Mouse (Mus musculus) lung, postnatal 0 days (tissue): ENCODE results near the gene Ttc30a2. TPM values are rescaled to one million over a fixed set of nuclear protein-coding genes. Genes with fewer than 3 reads are reported as not detected.
"Not testable (repeated sequence)": the region's sequence is repeated elsewhere in the genome, so short reads cannot be mapped to it uniquely, and the experiment has no call there.

Experiments used
- ATAC-seq: fragments of 200-750 bp; cut with Nextera tagmentation; 2 replicates; pipeline ENCODE4 v1.8.0; 2017; ENCODE audit warnings: moderate library complexity
- DNase-seq: peaks from one replicate; pipeline ENCODE4 v3.0.0-alpha.2; 2016; ENCODE audit warnings: low spot score
- H3K27ac ChIP-seq: fragments of 300-500 bp; sonication (generic); 2 replicates; pipeline ENCODE4 v1.5.1; 2014; ENCODE audit warnings: antibody characterized with exemption, mild to moderate bottlenecking, low read length, mixed read lengths
- H3K27me3 ChIP-seq: fragments of 300-500 bp; sonication (generic); replicated peaks from 2 replicates; pipeline ENCODE4 v1.6.1; 2014; ENCODE audit warnings: low read length, mixed read lengths; ENCODE audit not compliant: insufficient read depth
- H3K36me3 ChIP-seq: fragments of 300-500 bp; sonication (generic); 2 replicates; pipeline ENCODE4 v1.6.1; 2014; ENCODE audit warnings: low read length, mixed read lengths; ENCODE audit not compliant: insufficient read depth
- H3K4me1 ChIP-seq: fragments of 300-500 bp; sonication (generic); 2 replicates; pipeline ENCODE4 v1.6.1; 2014; ENCODE audit warnings: antibody characterized with exemption, low read depth, low read length, mixed read lengths; ENCODE audit not compliant: insufficient read depth
- H3K4me2 ChIP-seq: fragments of 300-500 bp; sonication (generic); replicated peaks from 2 replicates; pipeline ENCODE4 v1.6.1; 2014; ENCODE audit warnings: low read depth, mild to moderate bottlenecking, low read length, moderate library complexity, mixed read lengths
- H3K4me3 ChIP-seq: fragments of 300-500 bp; sonication (generic); 2 replicates; pipeline ENCODE4 v1.5.1; 2014; ENCODE audit warnings: low read depth, low read length
- H3K9ac ChIP-seq: fragments of 300-500 bp; sonication (generic); replicated peaks from 2 replicates; pipeline ENCODE4 v1.6.1; 2014; ENCODE audit warnings: low read depth, mild to moderate bottlenecking
- H3K9me3 ChIP-seq: fragments of 300-500 bp; sonication (generic); 2 replicates; pipeline ENCODE4 v1.6.1; 2016; ENCODE audit warnings: low read length, mixed read lengths
- CTCF ChIP-seq: IDR thresholded peaks from 2 replicates; pipeline ENCODE4 v1.5.1; 2016; ENCODE audit warnings: antibody characterized with exemption, mild to moderate bottlenecking
- EP300 ChIP-seq: IDR thresholded peaks from 2 replicates; pipeline ENCODE4 v1.6.1; 2016; ENCODE audit warnings: antibody characterized with exemption, mild to moderate bottlenecking, control low read depth
- WGBS: fragments of 180-500 bp; shearing (Covaris S2); extraction: QIAGEN DNeasy Blood & Tissue Kit; methylation state at CpG from one replicate; pipeline ENCODE4 v1.1.7; 2014; 5-methylcytosine and 5-hydroxymethylcytosine counted together
- polyA plus RNA-seq: library from polyadenylated mRNA; unstranded; fragments of >200 nt; fragmentation: Nextera tagmentation; extraction: Ambion mirVana; gene quantifications from 2 replicates; pipeline ENCODE4 v1.2.1, GENCODE M21; 2015

Gene Ttc30a2
- polyA plus RNA-seq, 1 experiment from 2014 or later: 0.25 TPM

DNA sequence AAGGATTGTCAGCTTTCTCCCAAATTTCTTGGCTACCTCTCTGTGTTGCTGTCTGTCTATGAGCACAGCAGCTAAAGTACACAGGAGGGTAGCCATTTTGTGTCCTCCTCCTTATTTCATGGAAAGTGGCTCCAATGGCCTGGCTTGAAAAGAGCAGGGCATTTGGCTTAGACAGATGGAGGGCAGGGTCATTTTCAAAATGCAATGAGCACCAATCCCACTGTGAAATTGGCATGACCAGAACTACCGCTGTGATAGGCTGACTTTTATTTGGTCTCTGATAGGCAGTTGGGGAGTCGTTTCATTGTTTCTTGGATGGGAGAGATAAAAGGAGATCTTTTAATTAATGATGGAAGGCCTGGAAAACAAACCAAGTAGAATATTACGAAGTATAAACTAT, 5.9 kb upstream of the Ttc30a2 start:
- 61% methylated on average over 3 of the region's 3 CpGs for WGBS
- Histone ChIP-seq H3K4me3 (no peak overlapping the region), H3K27me3 (no peaks in the 10 kb centered on the region), H3K4me2 (no peak overlapping the region), H3K9ac (no peak overlapping the region), H3K36me3 (no peaks in the 10 kb centered on the region), H3K9me3 (no peaks in the 10 kb centered on the region), H3K4me1 (no peaks in the 10 kb centered on the region), H3K27ac (no peak overlapping the region)
- no peak for ATAC-seq
- DNase-seq: no peak
- TF ChIP-seq EP300 (no peak), CTCF (no peak)

DNA sequence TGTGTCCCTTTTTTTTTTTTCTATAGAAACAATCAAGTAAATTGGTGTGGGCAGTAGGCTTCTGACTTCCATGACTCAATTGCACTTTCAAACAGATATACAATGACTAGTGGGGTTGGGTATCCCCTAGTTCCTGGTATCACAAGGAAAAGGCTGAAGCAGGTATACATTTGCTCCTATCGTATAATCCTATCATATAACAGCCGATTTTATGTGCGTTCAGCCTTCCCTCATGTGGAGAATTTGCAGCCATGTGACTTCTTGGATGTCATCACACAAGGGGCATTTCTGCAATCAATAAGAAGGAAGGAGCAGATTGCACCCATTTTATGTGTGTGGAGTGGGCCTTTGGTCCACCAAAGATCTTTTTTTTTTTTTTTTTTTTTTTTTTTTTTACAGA, 5.1 kb upstream of the Ttc30a2 start:
- TF ChIP-seq CTCF: no peak
- no peak for TF ChIP-seq EP300
- no peak for DNase-seq
- H3K4me3 ChIP-seq: no peak overlapping the region
- H3K36me3 ChIP-seq: no peaks in the 10 kb centered on the region
- no peak overlapping the region for H3K4me2 ChIP-seq
- no peak overlapping the region for H3K27ac ChIP-seq
- no peaks in the 10 kb centered on the region for H3K27me3 ChIP-seq
- ATAC-seq: no peak
- WGBS: 95% methylated on average over 3 of the region's 3 CpGs
- H3K9ac ChIP-seq: no peak overlapping the region
- no peaks in the 10 kb centered on the region for H3K9me3 ChIP-seq
- no peaks in the 10 kb centered on the region for H3K4me1 ChIP-seq

DNA sequence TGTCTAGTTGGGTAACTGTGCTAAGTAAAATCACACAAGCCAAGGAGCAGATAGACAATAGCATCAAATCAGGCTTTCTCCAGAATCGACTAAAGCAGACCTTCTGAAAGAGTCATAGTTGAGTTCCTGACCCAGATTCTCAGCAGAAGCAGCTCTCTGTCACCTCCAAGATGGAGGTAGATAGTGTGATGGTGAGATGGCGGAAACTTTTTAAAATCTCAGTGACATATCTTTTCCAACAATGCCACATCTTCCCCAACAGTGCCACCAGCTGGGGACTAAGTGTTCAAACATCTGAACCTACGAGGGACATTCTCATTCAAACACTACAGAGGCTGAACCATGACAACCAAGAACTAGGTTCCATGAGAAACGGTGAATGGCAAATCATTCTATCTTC, 4.7 kb upstream of the Ttc30a2 start:
- WGBS: 93% methylated on average over 4 of the region's 4 CpGs

DNA sequence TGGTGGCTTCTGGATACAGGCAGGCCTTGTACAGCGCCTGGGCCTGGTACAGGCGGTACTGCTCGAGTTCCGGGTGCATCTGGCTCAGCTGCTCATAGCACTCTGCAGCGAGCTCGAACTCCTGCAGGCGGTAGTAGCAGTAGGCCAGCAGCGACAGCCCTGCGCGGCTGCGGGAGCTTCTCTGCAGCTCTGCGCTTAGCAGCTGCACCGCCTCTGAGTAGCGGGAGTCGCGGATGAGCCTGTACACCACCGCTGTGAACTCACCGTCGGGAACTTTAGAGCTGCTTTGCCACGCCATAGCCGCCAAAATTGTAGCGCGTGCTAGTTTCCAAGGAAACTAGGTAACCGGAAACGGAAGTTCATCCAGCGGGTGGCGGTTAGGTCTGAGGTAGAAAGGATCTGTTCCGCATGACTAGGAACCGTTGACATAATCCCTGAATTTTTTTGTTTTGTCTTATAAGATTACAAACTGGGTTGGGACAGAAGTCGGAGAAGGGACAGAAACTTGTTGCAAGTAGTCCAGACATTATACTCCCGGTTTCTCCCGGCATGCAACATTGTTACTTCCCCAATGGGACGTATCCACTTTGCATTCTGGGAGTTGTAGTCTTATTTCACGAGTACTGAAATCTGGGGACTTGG, 3.6 kb upstream of the Ttc30a2 start, which contains the start of gene Ttc30a1:
Gene Ttc30a1 (minus strand): TSS at position 528 of the 642 bp plus-strand sequence.
- TF ChIP-seq EP300: peak; percentile 46; the same call in 1 of the 2 replicates
- ATAC-seq: peak; percentile 77
- peak within 1 kb of the TSS; percentile 52 for H3K4me3 ChIP-seq
- 2% methylated on average over 28 of the region's 34 CpGs for WGBS
- peak within 1 kb of the TSS; percentile 56 for H3K4me2 ChIP-seq
- H3K9me3 ChIP-seq, H3K4me1 ChIP-seq, H3K27me3 ChIP-seq, H3K36me3 ChIP-seq, H3K9ac ChIP-seq, H3K27ac ChIP-seq: not testable (repeated sequence)
- peak; percentile 92 for DNase-seq

More for the DNA sequence above, 4.7 kb upstream of the Ttc30a2 start:
- no peak overlapping the region for H3K9ac ChIP-seq
- peak; percentile 28; the same call in 1 of the 2 replicates for TF ChIP-seq CTCF
- TF ChIP-seq EP300: no peak
- H3K36me3 ChIP-seq: no peaks in the 10 kb centered on the region
- H3K4me1 ChIP-seq: no peaks in the 10 kb centered on the region
- H3K27ac ChIP-seq: no peak overlapping the region
- H3K4me3 ChIP-seq: no peak overlapping the region
- ATAC-seq (no peak), DNase-seq (no peak)
- no peaks in the 10 kb centered on the region for H3K9me3 ChIP-seq
- no peaks in the 10 kb centered on the region for H3K27me3 ChIP-seq
- no peak overlapping the region for H3K4me2 ChIP-seq

DNA sequence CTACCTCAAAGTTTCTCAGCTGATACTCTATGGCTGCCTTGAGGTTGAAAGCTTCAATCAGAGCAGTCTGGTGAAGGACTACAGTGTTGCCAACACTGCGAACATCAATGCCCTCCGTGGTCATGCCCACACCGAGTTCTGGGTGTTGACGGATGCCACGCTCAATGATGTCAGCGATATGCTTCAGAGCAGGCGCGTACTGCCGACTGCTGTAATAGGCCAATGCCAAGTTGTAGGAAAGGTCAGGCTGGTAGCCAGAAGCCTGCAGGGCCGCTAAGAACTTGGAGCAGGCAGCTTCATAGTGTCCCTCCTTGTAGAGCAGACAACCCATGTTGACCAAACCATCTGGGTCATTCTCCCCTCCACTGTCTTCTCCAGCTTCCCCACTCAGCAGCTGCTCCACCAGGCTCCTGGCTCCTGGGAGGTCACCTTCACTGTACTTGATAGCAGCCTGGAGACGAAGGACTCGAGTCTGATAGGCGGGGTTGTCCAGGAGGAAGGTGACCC, 3.0 kb upstream of the Ttc30a2 start:
- not testable (repeated sequence) for H3K36me3 ChIP-seq, ATAC-seq, H3K27me3 ChIP-seq, DNase-seq, H3K9me3 ChIP-seq, H3K4me1 ChIP-seq, H3K9ac ChIP-seq, H3K27ac ChIP-seq
- H3K4me2 ChIP-seq: peak overlapping the region; percentile 56
- H3K4me3 ChIP-seq: peak overlapping the region; percentile 52
- 98% methylated on average over 12 of the region's 13 CpGs for WGBS

DNA sequence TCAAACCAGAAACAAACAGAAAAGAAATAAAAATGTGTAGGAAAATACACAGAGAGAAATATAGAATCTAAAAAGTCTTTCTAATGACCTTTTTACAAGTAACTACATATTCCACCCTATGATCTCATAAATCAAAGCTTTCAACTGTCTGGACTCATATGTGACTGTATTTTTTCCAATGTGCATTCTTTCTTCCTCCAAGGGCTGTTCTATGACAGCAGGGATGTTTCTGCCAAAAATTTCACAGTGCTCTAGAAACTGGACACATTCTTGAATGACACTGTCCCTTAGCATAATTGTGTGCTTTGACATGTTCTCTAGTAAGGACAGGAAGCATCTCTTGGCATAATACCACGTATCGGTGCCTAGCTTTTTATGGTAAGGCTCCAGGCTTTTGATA, 1.9 kb downstream of the Ttc30a2 start:
- not testable (repeated sequence) for H3K4me2 ChIP-seq
- DNase-seq: peak; percentile 80

More for the DNA sequence above, 1.9 kb downstream of the Ttc30a2 start:
- not testable (repeated sequence) for H3K9me3 ChIP-seq, H3K4me1 ChIP-seq, H3K27me3 ChIP-seq, H3K9ac ChIP-seq, H3K27ac ChIP-seq, H3K4me3 ChIP-seq, H3K36me3 ChIP-seq
- ATAC-seq: peak; percentile 74
- WGBS: 55% methylated on average over 2 of the region's 2 CpGs
- peak; percentile 27; the same call in 1 of the 2 replicates for TF ChIP-seq EP300
